Mouse (Mus musculus): ENCODE measurements around the gene Immp2l. TPM values are rescaled to one million over a fixed set of nuclear protein-coding genes. Genes with fewer than 3 reads are reported as not detected.
"Not testable (repeated sequence)": the region's sequence is repeated elsewhere in the genome, so short reads cannot be mapped to it uniquely, and the experiment has no call there.

Immp2l gene
- polyA plus RNA-seq, 1 experiment from 2014 or later: 9.4 TPM

DNA sequence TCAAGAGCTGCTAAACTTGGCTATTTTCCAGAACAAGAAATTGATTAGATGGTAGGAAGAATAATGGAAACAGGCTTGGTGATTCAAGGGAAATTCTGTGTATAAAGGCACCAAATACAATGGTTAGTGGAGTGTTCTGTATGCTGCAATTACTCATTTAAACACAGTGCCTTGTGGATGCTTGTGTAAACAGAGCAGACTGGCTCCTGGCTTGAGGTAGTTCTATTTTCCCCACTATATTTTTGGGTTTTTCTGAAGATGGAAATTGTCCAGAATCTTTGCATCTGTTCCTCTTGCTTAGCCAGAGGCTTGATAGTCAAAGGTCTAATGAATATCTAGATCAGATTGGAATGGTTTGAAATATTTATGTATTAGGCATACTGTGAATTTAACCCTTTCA, 709.3 kb downstream of the Immp2l start:
- no peak for ATAC-seq (replicated peaks; ENCODE audit: extremely low read depth, insufficient read depth, low FRiP score)
- Histone ChIP-seq H3K4me2 (ENCODE audit: low read depth, low read length) (no peak overlapping the region), H3K4me1 (ENCODE audit: control insufficient read depth, insufficient read depth, low read length) (no peaks in the 10 kb centered on the region), H3K9me3 (replicated peaks; ENCODE audit: control insufficient read depth, low read length) (no peaks in the 10 kb centered on the region), H3K9ac (ENCODE audit: low read length) (no peak overlapping the region), H3K27me3 (ENCODE audit: control insufficient read depth, insufficient read depth, low read length) (no peaks in the 10 kb centered on the region), H3K27ac (ENCODE audit: low read length) (no peak overlapping the region), H3K4me3 (ENCODE audit: low read length) (no peak overlapping the region), H3K36me3 (ENCODE audit: control insufficient read depth, insufficient read depth) (no peaks in the 10 kb centered on the region)

GRCm38 (mm10) chr12:41742887-41743286, 719.0 kb downstream of the Immp2l start:
- Histone ChIP-seq H3K27ac (ENCODE audit: low read length) (no peak overlapping the region), H3K9ac (ENCODE audit: low read length) (no peak overlapping the region), H3K4me2 (ENCODE audit: low read depth, low read length) (no peak overlapping the region), H3K36me3 (ENCODE audit: control insufficient read depth, insufficient read depth) (no peaks in the 10 kb centered on the region), H3K27me3 (ENCODE audit: control insufficient read depth, insufficient read depth, low read length) (no peaks in the 10 kb centered on the region), H3K9me3 (replicated peaks; ENCODE audit: control insufficient read depth, low read length) (no peaks in the 10 kb centered on the region), H3K4me3 (ENCODE audit: low read length) (no peak overlapping the region), H3K4me1 (ENCODE audit: control insufficient read depth, insufficient read depth, low read length) (no peaks in the 10 kb centered on the region)
- no peak for ATAC-seq (replicated peaks; ENCODE audit: extremely low read depth, insufficient read depth, low FRiP score)
- 62% methylated on average over 3 of the region's 3 CpGs for WGBS

- ATAC-seq (replicated peaks; ENCODE audit: extremely low read depth, insufficient read depth, low FRiP score): no peak
- H3K4me1 ChIP-seq (ENCODE audit: control insufficient read depth, insufficient read depth, low read length): no peaks in the 10 kb centered on the region
- H3K4me3 ChIP-seq (ENCODE audit: low read length): no peak overlapping the region
- no peak overlapping the region for H3K4me2 ChIP-seq (ENCODE audit: low read depth, low read length)
- 54% methylated on average over 3 of the region's 3 CpGs for WGBS
- no peaks in the 10 kb centered on the region for H3K36me3 ChIP-seq (ENCODE audit: control insufficient read depth, insufficient read depth)
- H3K27me3 ChIP-seq (ENCODE audit: control insufficient read depth, insufficient read depth, low read length): no peaks in the 10 kb centered on the region
- no peaks in the 10 kb centered on the region for H3K9me3 ChIP-seq (replicated peaks; ENCODE audit: control insufficient read depth, low read length)
- H3K9ac ChIP-seq (ENCODE audit: low read length): no peak overlapping the region
- H3K27ac ChIP-seq (ENCODE audit: low read length): no peak overlapping the region
Measured at GRCm38 (mm10) chr12:41763396-41763795, 739.5 kb downstream of the Immp2l start.

- no peaks in the 10 kb centered on the region for H3K27me3 ChIP-seq (ENCODE audit: control insufficient read depth, insufficient read depth, low read length)
- H3K9ac ChIP-seq (ENCODE audit: low read length): no peak overlapping the region
- no peak overlapping the region for H3K4me3 ChIP-seq (ENCODE audit: low read length)
- ATAC-seq (replicated peaks; ENCODE audit: extremely low read depth, insufficient read depth, low FRiP score): no peak
- no peaks in the 10 kb centered on the region for H3K9me3 ChIP-seq (replicated peaks; ENCODE audit: control insufficient read depth, low read length)
- no peaks in the 10 kb centered on the region for H3K36me3 ChIP-seq (ENCODE audit: control insufficient read depth, insufficient read depth)
- no peaks in the 10 kb centered on the region for H3K4me1 ChIP-seq (ENCODE audit: control insufficient read depth, insufficient read depth, low read length)
- no peak overlapping the region for H3K27ac ChIP-seq (ENCODE audit: low read length)
- 23% methylated on average over 3 of the region's 3 CpGs for WGBS
- no peak overlapping the region for H3K4me2 ChIP-seq (ENCODE audit: low read depth, low read length)
Measured at GRCm38 (mm10) chr12:41773961-41774360, 750.1 kb downstream of the Immp2l start.

GRCm38 (mm10) chr12:41774623-41775323, 750.9 kb downstream of the Immp2l start:
- no peak for ATAC-seq (replicated peaks; ENCODE audit: extremely low read depth, insufficient read depth, low FRiP score)
- Histone ChIP-seq H3K4me3 (ENCODE audit: low read length) (no peak overlapping the region), H3K4me1 (ENCODE audit: control insufficient read depth, insufficient read depth, low read length) (no peaks in the 10 kb centered on the region), H3K36me3 (ENCODE audit: control insufficient read depth, insufficient read depth) (no peaks in the 10 kb centered on the region), H3K27me3 (ENCODE audit: control insufficient read depth, insufficient read depth, low read length) (no peaks in the 10 kb centered on the region), H3K9ac (ENCODE audit: low read length) (no peak overlapping the region), H3K9me3 (replicated peaks; ENCODE audit: control insufficient read depth, low read length) (no peaks in the 10 kb centered on the region), H3K27ac (ENCODE audit: low read length) (no peak overlapping the region), H3K4me2 (ENCODE audit: low read depth, low read length) (no peak overlapping the region)
- whole genome bisulfite sequencing: 88% methylated on average over 5 of the region's 5 CpGs

- not testable (repeated sequence) for H3K9ac ChIP-seq (ENCODE audit: low read length)
- no CpG with 5 or more reads among the region's 4 CpGs for WGBS
Measured at GRCm38 (mm10) chr12:41777762-41778161, 753.9 kb downstream of the Immp2l start.

DNA sequence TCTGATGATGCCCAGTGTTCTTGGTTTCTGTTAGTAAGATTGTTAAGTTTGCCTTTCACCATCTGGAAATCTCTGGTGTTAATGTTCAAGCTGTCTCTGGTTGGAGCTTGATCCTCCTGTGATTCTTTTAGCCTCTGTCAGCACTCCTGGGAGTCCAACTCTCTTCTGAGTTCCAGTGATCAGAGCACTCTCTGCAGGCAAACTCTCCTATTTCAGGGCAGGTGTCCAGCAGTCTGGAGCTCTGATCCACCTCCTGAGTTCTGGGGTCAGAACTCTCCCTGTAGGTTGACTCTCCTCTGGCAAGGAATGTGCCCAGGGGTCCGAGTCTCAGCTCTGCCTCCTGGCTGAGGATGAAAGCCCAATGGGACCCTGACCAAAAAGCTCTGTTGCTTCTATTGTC, 769.8 kb downstream of the Immp2l start:
- not testable (repeated sequence) for ATAC-seq (replicated peaks; ENCODE audit: extremely low read depth, insufficient read depth, low FRiP score); H3K4me3 ChIP-seq (ENCODE audit: low read length); H3K4me2 ChIP-seq (ENCODE audit: low read depth, low read length); H3K9ac ChIP-seq (ENCODE audit: low read length); H3K4me1 ChIP-seq (ENCODE audit: control insufficient read depth, insufficient read depth, low read length); H3K9me3 ChIP-seq (replicated peaks; ENCODE audit: control insufficient read depth, low read length); H3K27ac ChIP-seq (ENCODE audit: low read length); H3K36me3 ChIP-seq (ENCODE audit: control insufficient read depth, insufficient read depth); H3K27me3 ChIP-seq (ENCODE audit: control insufficient read depth, insufficient read depth, low read length)
- 79% methylated on average over 1 of the region's 1 CpGs for WGBS

More at GRCm38 (mm10) chr12:41777762-41778161, 753.9 kb downstream of the Immp2l start:
- not testable (repeated sequence) for H3K27me3 ChIP-seq (ENCODE audit: control insufficient read depth, insufficient read depth, low read length); H3K36me3 ChIP-seq (ENCODE audit: control insufficient read depth, insufficient read depth); H3K4me1 ChIP-seq (ENCODE audit: control insufficient read depth, insufficient read depth, low read length); H3K9me3 ChIP-seq (replicated peaks; ENCODE audit: control insufficient read depth, low read length); H3K4me3 ChIP-seq (ENCODE audit: low read length); ATAC-seq (replicated peaks; ENCODE audit: extremely low read depth, insufficient read depth, low FRiP score); H3K27ac ChIP-seq (ENCODE audit: low read length); H3K4me2 ChIP-seq (ENCODE audit: low read depth, low read length)

- Histone ChIP-seq H3K9ac (ENCODE audit: low read length) (no peak overlapping the region), H3K36me3 (ENCODE audit: control insufficient read depth, insufficient read depth) (no peaks in the 10 kb centered on the region), H3K27me3 (ENCODE audit: control insufficient read depth, insufficient read depth, low read length) (no peaks in the 10 kb centered on the region), H3K27ac (ENCODE audit: low read length) (no peak overlapping the region), H3K4me1 (ENCODE audit: control insufficient read depth, insufficient read depth, low read length) (no peaks in the 10 kb centered on the region), H3K4me2 (ENCODE audit: low read depth, low read length) (no peak overlapping the region), H3K9me3 (replicated peaks; ENCODE audit: control insufficient read depth, low read length) (no peaks in the 10 kb centered on the region), H3K4me3 (ENCODE audit: low read length) (no peak overlapping the region)
- no peak for ATAC-seq (replicated peaks; ENCODE audit: extremely low read depth, insufficient read depth, low FRiP score)
- WGBS: 81% methylated on average over 6 of the region's 6 CpGs
Measured at GRCm38 (mm10) chr12:41829517-41829916, 805.6 kb downstream of the Immp2l start.

DNA sequence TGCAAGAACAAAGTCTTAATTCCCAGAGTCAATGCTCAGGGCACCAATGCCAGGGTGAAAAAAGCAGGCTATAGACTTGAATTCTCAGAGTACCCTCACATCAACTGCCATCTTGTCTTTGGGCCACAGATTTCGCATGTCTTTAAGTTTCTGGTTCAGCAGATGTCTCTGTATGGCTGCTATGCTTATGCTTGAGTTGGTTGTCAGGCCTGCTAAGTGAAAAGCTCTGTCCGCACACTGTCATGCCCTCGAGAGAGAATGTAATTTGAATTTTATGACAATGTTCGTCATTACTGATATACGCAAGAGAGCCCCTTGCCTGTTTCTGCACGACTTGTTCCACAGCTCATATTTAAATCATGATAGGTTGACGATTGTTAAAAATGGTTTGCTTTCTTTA, 807.8 kb downstream of the Immp2l start:
- H3K9me3 ChIP-seq (replicated peaks; ENCODE audit: control insufficient read depth, low read length): no peaks in the 10 kb centered on the region
- 82% methylated on average over 7 of the region's 7 CpGs for WGBS
- no peaks in the 10 kb centered on the region for H3K36me3 ChIP-seq (ENCODE audit: control insufficient read depth, insufficient read depth)
- no peaks in the 10 kb centered on the region for H3K4me1 ChIP-seq (ENCODE audit: control insufficient read depth, insufficient read depth, low read length)
- no peak overlapping the region for H3K9ac ChIP-seq (ENCODE audit: low read length)
- H3K4me2 ChIP-seq (ENCODE audit: low read depth, low read length): no peak overlapping the region
- no peak for ATAC-seq (replicated peaks; ENCODE audit: extremely low read depth, insufficient read depth, low FRiP score)
- no peak overlapping the region for H3K27ac ChIP-seq (ENCODE audit: low read length)
- no peak overlapping the region for H3K4me3 ChIP-seq (ENCODE audit: low read length)
- no peaks in the 10 kb centered on the region for H3K27me3 ChIP-seq (ENCODE audit: control insufficient read depth, insufficient read depth, low read length)
